Mouse (Mus musculus) limb, embryonic 15.5 days (tissue): ENCODE measurements around the gene Olfr463. TPM values are rescaled to one million over a fixed set of nuclear protein-coding genes. Genes with fewer than 3 reads are reported as not detected.
"Not testable (repeated sequence)": the region's sequence is repeated elsewhere in the genome, so short reads cannot be mapped to it uniquely, and the experiment has no call there.

ENCODE experiments used
- ATAC-seq: fragments of 200-750 bp; cut with Nextera tagmentation; 2 replicates; pipeline ENCODE4 v1.8.0; 2017; ENCODE audit warnings: low read depth, moderate TSS enrichment; ENCODE audit not compliant: insufficient number of reproducible peaks, low FRiP score, low TSS enrichment
- H3K27ac ChIP-seq: fragments of 300-500 bp; sonication (generic); 2 replicates; pipeline ENCODE4 v1.5.1; 2015; ENCODE audit warnings: moderate library complexity, mild to moderate bottlenecking, inconsistent platforms
- H3K27me3 ChIP-seq: fragments of 300-500 bp; sonication (generic); 2 replicates; pipeline ENCODE4 v1.6.1; 2015; ENCODE audit warnings: inconsistent platforms
- H3K36me3 ChIP-seq: fragments of 300-500 bp; sonication (generic); 2 replicates; pipeline ENCODE4 v1.6.1; 2015; ENCODE audit warnings: inconsistent platforms
- H3K4me1 ChIP-seq: fragments of 300-500 bp; sonication (generic); 2 replicates; pipeline ENCODE4 v1.6.1; 2015; ENCODE audit warnings: inconsistent platforms
- H3K4me2 ChIP-seq: fragments of 300-500 bp; sonication (generic); 2 replicates; pipeline ENCODE4 v1.6.1; 2015; ENCODE audit warnings: mild to moderate bottlenecking, inconsistent platforms
- H3K4me3 ChIP-seq: fragments of 300-500 bp; sonication (generic); 2 replicates; pipeline ENCODE4 v1.5.1; 2015; ENCODE audit warnings: mild to moderate bottlenecking, inconsistent platforms
- H3K9ac ChIP-seq: fragments of 300-500 bp; sonication (generic); 2 replicates; pipeline ENCODE4 v1.6.1; 2015; ENCODE audit warnings: inconsistent platforms
- H3K9me3 ChIP-seq: fragments of 300-500 bp; sonication (generic); 2 replicates; pipeline ENCODE4 v1.6.1; 2016; ENCODE audit warnings: inconsistent platforms
- WGBS: fragments of 180-500 bp; shearing (Covaris S2); methylation state at CpG from one replicate; pipeline ENCODE4 v1.1.7; 2015; 5-methylcytosine and 5-hydroxymethylcytosine counted together
- polyA plus RNA-seq: library from polyadenylated mRNA; unstranded; fragments of >200 nt; fragmentation: Nextera tagmentation; extraction: Ambion mirVana; gene quantifications from 2 replicates; pipeline ENCODE4 v1.2.1, GENCODE M21; 2015

The Olfr463 gene
- polyA plus RNA-seq, 1 experiment from 2014 or later, result not detected

DNA sequence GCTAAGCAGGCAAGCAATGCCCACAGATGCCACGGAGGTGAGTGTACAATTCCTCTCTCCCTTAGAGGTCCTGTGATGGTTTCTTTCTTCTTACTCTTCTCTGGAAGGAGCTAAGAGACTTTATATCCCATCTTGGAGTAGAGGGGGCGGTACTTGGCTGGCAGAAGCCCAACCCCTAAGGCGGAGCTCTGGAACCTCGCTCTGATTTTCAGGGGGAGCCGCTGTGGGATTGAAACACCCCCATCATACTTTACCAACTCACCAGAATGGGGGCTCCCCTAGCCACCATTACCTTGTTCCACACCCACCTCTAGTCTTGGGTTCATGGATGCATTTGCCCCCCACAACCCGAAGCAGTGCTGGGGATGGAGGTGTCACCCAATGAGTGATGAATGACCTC lies 21.8 kb downstream of the Olfr463 start, which contains the start of gene Epx:
Gene Epx, minus strand, starts transcription at position 101 of the 400 bp plus-strand sequence.
- Histone ChIP-seq H3K27me3 (no peaks in the 10 kb centered on the region), H3K4me1 (peaks cover 9% of the 10 kb centered on the region; the same call in 1 of the 2 replicates), H3K4me2 (no peak within 1 kb of the TSS), H3K36me3 (no peaks in the 10 kb centered on the region), H3K27ac (no peak within 1 kb of the TSS), H3K4me3 (no peak within 1 kb of the TSS), H3K9me3 (no peaks in the 10 kb centered on the region), H3K9ac (no peak within 1 kb of the TSS)
- no peak for ATAC-seq
- WGBS, result 79% methylated on average over 6 of the region's 6 CpGs

DNA sequence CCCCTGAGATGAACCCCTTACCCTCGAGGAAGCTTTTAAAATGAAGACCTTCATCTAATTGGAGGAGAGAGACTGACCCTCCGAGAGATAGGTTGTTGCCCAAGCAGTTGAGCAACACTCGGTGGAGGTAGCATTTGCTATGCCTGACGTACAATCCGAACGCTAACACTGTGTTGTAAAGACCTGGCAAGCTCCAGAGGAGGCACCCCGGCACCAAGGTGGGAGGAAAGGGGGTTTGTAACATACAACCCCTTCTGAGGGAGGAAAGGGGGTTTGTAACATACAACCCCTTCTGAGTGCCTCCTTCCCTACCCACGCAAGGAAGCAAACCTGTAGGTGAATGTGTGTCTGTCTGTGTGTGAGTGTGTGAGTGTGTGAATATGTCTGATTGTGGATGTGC lies 25.4 kb downstream of the Olfr463 start:
- H3K4me2 ChIP-seq, result no peak overlapping the region
- ATAC-seq, result no peak
- H3K27me3 ChIP-seq, result no peaks in the 10 kb centered on the region
- H3K9me3 ChIP-seq, result no peaks in the 10 kb centered on the region
- H3K27ac ChIP-seq, result no peak overlapping the region
- H3K4me1 ChIP-seq, result no peaks in the 10 kb centered on the region; the same call in 1 of the 2 replicates
- no peaks in the 10 kb centered on the region for H3K36me3 ChIP-seq
- H3K4me3 ChIP-seq, result no peak overlapping the region
- H3K9ac ChIP-seq, result no peak overlapping the region
- 26% methylated on average over 8 of the region's 8 CpGs for WGBS

DNA sequence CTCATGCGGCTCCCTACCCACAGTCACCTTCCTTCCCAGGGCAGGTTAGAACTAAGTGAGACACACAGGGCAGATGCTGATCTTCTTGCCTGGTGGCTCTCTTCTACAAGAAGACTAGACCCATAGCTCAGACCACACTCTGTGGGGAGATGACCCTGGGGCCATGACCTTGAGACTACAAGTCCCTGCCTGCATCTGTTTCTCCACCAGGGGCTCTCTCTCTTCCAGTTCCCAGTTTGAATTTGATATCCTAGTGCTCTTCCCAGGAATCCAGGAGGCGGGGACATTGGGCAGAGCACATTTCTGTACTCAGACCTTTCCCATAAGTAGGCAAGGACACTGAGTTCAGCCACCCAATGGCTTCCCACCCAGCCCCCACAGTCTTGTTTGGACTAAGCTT lies 27.1 kb downstream of the Olfr463 start:
- Histone ChIP-seq H3K27me3 (no peaks in the 10 kb centered on the region), H3K27ac (no peak overlapping the region), H3K4me2 (no peak overlapping the region), H3K4me3 (no peak overlapping the region), H3K36me3 (no peaks in the 10 kb centered on the region), H3K9me3 (no peaks in the 10 kb centered on the region), H3K9ac (no peak overlapping the region), H3K4me1 (no peaks in the 10 kb centered on the region; the same call in 1 of the 2 replicates)
- WGBS, result 78% methylated on average over 2 of the region's 2 CpGs
- no peak for ATAC-seq

DNA sequence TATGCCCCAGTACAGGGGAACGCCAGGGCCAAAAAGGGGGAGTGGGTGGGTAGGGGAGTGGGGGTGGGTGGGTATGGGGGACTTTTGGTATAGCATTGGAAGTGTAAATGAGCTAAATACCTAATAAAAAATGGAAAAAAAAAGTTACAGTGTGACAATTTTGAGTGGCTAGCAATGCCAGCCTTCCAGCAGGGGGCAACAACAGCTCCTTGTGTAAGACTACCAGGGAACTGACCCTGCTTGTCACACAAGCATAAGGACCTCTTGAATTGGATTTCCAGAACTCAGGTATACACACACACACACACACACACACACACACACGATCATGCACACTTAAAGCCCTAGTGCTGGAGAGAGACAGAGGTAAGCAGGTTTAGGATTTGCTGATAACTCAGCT lies 30.3 kb downstream of the Olfr463 start:
- peaks cover 24% of the 10 kb centered on the region for H3K36me3 ChIP-seq
- not testable (repeated sequence) for H3K4me1 ChIP-seq, H3K4me2 ChIP-seq, ATAC-seq, H3K9ac ChIP-seq, H3K9me3 ChIP-seq, H3K4me3 ChIP-seq, H3K27ac ChIP-seq, H3K27me3 ChIP-seq
- WGBS, result 63% methylated on average over 1 of the region's 2 CpGs

- H3K9me3 ChIP-seq, result no peaks in the 10 kb centered on the region
- no peaks in the 10 kb centered on the region for H3K4me1 ChIP-seq
- H3K36me3 ChIP-seq, result peaks cover 54% of the 10 kb centered on the region
- H3K27me3 ChIP-seq, result no peaks in the 10 kb centered on the region
- no peak overlapping the region for H3K4me3 ChIP-seq
- ATAC-seq, result no peak
- H3K27ac ChIP-seq, result no peak overlapping the region
- WGBS, result 89% methylated on average over 13 of the region's 13 CpGs
- no peak overlapping the region for H3K9ac ChIP-seq
- H3K4me2 ChIP-seq, result no peak overlapping the region
Measured at GRCm38 (mm10) chr11:87862805-87863204, 34.4 kb downstream of the Olfr463 start.

DNA sequence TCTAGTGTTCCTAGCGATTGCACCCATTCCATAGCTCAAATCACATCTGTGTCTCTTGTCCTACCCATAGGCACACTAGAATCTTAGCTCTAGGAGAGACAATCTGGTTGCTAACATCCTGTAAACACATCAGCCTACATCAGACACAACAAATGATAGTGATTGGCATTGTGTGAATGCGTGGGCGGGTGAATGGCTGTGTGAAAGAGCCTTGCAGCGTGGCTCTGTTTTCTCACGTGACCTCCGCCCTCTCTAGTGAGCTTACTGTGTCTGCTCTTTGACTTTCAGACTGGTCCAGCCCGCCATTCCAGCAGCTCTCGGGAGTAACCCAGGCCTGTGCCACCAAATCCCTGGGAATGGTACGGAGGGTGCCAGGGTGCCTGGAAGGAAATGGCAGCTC lies 36.8 kb downstream of the Olfr463 start:
- Histone ChIP-seq H3K9ac (no peak overlapping the region), H3K4me2 (no peak overlapping the region), H3K4me3 (no peak overlapping the region), H3K27me3 (no peaks in the 10 kb centered on the region), H3K9me3 (no peaks in the 10 kb centered on the region), H3K36me3 (peaks cover 70% of the 10 kb centered on the region), H3K4me1 (no peaks in the 10 kb centered on the region), H3K27ac (no peak overlapping the region)
- ATAC-seq, result no peak
- WGBS, result 91% methylated on average over 9 of the region's 9 CpGs

DNA sequence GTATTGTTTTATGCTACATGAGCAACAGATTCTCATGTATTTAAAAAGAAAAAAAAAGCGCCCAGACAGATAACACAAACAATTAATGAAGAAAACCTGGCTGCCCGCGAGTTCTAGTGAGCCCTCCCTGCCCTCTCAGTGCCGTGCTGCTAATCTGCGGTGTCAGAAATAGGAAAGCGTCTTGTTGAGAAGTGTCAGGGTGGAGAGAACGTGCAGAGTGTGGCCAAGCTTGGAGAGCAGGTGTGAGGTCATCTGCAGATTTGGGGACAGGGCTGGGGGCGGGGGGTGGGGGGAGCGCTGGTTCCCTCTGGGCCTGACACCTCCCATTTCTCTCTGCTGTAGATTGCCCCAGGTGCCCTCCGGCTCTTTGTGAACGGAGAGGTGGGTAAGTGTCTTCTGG lies 37.9 kb downstream of the Olfr463 start:
- no peak overlapping the region for H3K27ac ChIP-seq
- no peaks in the 10 kb centered on the region for H3K4me1 ChIP-seq
- no peak overlapping the region for H3K4me3 ChIP-seq
- WGBS, result 88% methylated on average over 11 of the region's 11 CpGs
- H3K27me3 ChIP-seq, result no peaks in the 10 kb centered on the region
- ATAC-seq, result no peak
- no peaks in the 10 kb centered on the region for H3K9me3 ChIP-seq
- peaks cover 68% of the 10 kb centered on the region for H3K36me3 ChIP-seq
- no peak overlapping the region for H3K9ac ChIP-seq
- H3K4me2 ChIP-seq, result no peak overlapping the region

GRCm38 (mm10) chr11:87854550-87854949 lies 42.6 kb downstream of the Olfr463 start:
- peaks cover 7% of the 10 kb centered on the region for H3K4me1 ChIP-seq
- no peaks in the 10 kb centered on the region for H3K27me3 ChIP-seq
- WGBS, result 87% methylated on average over 7 of the region's 7 CpGs
- no peak overlapping the region for H3K4me2 ChIP-seq
- no peak for ATAC-seq
- no peak overlapping the region for H3K4me3 ChIP-seq
- no peak overlapping the region for H3K9ac ChIP-seq
- H3K36me3 ChIP-seq, result peaks cover 25% of the 10 kb centered on the region
- no peak overlapping the region for H3K27ac ChIP-seq
- no peaks in the 10 kb centered on the region for H3K9me3 ChIP-seq

DNA sequence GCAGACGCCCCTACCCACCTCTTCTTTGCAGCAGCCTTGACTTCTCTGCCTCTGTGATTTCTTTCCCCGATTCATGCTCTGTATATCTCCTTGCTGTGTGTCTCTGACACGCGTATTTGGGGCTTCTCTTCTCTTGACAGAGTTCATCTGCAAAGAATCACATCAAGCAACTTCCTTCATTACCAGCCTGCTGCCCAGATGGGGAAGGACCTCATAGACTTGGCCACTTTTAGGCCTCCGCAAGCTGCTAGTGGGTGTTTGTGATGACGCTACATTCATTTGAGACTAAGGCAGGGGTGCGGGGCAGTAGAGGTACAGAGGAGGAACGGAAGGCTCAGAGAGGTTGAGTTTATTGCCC lies 43.6 kb downstream of the Olfr463 start:
- 38% methylated on average over 8 of the region's 8 CpGs for WGBS
- peak overlapping the region; percentile 66 for H3K4me3 ChIP-seq
- H3K27me3 ChIP-seq, result no peaks in the 10 kb centered on the region
- peaks cover 7% of the 10 kb centered on the region for H3K4me1 ChIP-seq
- ATAC-seq, result no peak
- peak overlapping the region; percentile 70 for H3K4me2 ChIP-seq
- H3K9ac ChIP-seq, result peak overlapping the region; percentile 51
- H3K9me3 ChIP-seq, result no peaks in the 10 kb centered on the region
- H3K36me3 ChIP-seq, result peaks cover 23% of the 10 kb centered on the region
- H3K27ac ChIP-seq, result peak overlapping the region; percentile 81

GRCm38 (mm10) chr11:87852690-87853596 lies 44.2 kb downstream of the Olfr463 start, which contains the start of gene Mks1:
Gene Mks1, plus strand, starts transcription at chr11:87853215.
- 3% methylated on average over 40 of the region's 40 CpGs for WGBS
- Histone ChIP-seq H3K27ac (peak within 1 kb of the TSS; percentile 81), H3K27me3 (no peaks in the 10 kb centered on the region), H3K4me2 (peak within 1 kb of the TSS; percentile 70), H3K9ac (peak within 1 kb of the TSS; percentile 51), H3K4me3 (peak within 1 kb of the TSS; percentile 66), H3K36me3 (peaks cover 17% of the 10 kb centered on the region), H3K9me3 (no peaks in the 10 kb centered on the region), H3K4me1 (peaks cover 7% of the 10 kb centered on the region)
- peak; percentile 83 for ATAC-seq

DNA sequence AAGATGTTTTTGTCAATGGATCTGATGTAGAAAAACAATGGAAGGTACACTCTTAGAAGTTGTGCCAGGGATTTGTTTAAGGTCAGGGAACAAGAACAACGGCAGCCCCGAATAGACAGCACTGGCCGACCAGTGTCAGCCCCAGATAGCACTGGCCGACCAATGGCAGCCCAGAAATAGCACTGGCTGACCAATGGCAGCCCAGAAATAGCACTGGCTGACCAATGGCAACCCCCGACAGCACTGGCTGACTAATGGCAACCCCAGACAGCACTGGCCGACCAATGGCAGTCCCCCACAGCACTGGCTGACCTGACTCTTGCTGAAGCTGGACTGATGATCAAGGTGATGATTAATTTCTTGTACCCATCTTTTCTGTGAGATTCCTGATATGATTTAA lies 49.3 kb downstream of the Olfr463 start:
- Histone ChIP-seq H3K4me1 (peaks cover 4% of the 10 kb centered on the region), H3K9me3 (no peaks in the 10 kb centered on the region), H3K36me3 (no peaks in the 10 kb centered on the region), H3K4me2 (no peak overlapping the region), H3K9ac (no peak overlapping the region), H3K27ac (no peak overlapping the region), H3K27me3 (no peaks in the 10 kb centered on the region), H3K4me3 (no peak overlapping the region)
- no peak for ATAC-seq
- 74% methylated on average over 6 of the region's 6 CpGs for WGBS

DNA sequence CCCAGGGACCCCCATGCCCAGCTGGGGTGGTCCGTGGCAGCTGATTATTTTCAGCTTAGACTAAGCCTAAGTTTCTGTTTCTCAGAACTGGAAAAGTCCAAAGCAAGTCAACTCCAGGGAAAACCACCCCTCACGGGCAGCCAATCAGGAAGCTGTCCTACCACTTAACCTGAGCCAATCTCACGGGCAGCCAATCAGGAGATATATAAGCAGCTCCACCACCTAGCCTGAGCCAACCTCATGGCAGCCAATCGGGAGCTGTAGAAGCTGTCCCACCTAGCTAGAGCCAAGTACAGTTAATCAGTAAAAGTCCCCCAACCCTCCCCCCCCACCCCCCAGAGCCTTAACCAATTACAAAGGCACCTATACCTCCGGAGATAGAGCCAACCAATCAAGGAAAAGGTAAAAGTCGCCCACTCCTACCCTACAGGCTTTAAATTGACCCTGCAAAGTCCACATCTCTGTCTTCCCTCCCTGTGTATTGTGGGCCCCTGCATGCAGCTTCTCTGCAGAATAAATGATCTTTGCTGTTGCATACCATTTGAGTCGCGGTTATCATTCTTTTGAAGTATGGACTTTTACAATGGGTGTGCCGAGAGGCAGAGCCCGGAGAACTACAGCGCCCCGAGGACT lies 50.1 kb downstream of the Olfr463 start:
- H3K9ac ChIP-seq, result no peak overlapping the region
- no peak overlapping the region for H3K4me2 ChIP-seq
- no peak overlapping the region for H3K4me3 ChIP-seq
- ATAC-seq, result no peak
- no peaks in the 10 kb centered on the region for H3K9me3 ChIP-seq
- H3K27me3 ChIP-seq, result no peaks in the 10 kb centered on the region
- no peaks in the 10 kb centered on the region for H3K4me1 ChIP-seq
- no peaks in the 10 kb centered on the region for H3K36me3 ChIP-seq
- 80% methylated on average over 12 of the region's 12 CpGs for WGBS
- no peak overlapping the region for H3K27ac ChIP-seq
